Mouse (Mus musculus) megakaryocyte, embryonic 14.5 days (primary cell): ENCODE results near the gene Abl1.

Experiments used
- FLI1 ChIP-seq: IDR thresholded peaks from 2 replicates; pipeline ENCODE4 v1.6.1; 2012; ENCODE audit warnings: low read length, inconsistent platforms, mixed read lengths
- GATA1 ChIP-seq: IDR thresholded peaks from 3 replicates; pipeline ENCODE4 v1.6.1; 2012; ENCODE audit warnings: mixed read lengths, low read length, inconsistent platforms, borderline replicate concordance

DNA sequence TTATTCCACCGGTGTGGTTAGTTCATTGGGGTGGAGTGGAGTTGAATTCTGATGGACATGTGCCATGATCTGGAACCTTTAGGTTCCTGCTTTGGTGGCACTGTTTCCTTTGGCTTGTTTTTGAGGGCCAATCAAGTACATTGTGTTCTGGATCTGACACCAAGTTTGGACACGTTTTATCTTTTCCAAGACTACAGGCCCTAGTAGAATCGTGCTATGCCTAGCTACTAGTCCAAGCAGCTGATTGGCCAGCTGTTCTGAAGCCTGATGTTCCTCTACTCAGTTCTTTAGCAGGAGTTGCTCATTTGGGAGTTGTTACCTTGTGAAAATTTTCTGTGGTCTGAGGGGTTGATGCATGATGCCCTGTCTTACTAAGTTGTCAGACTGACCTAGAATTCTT lies 25.6 kb downstream of the Abl1 start:
- TF ChIP-seq GATA1, result no peak
- no peak for TF ChIP-seq FLI1
